Mouse (Mus musculus) heart, embryonic 14.5 days (tissue): ENCODE results near the gene Ttc38. TPM values are rescaled to one million over a fixed set of nuclear protein-coding genes. Genes with fewer than 3 reads are reported as not detected.
A peak's percentile ranks its signal among the peaks of the same experiment; 100 is the strongest.

ENCODE experiments used
- ATAC-seq: fragments of 200-750 bp; cut with Nextera tagmentation; 2 replicates; pipeline ENCODE4 v1.8.0; 2017; ENCODE audit warnings: low read depth, moderate TSS enrichment; ENCODE audit not compliant: insufficient number of reproducible peaks, insufficient read depth, low FRiP score
- H3K27ac ChIP-seq, 2 experiments: fragments of 200-500 bp in 1 of 2; fragments of 300-500 bp in 1 of 2; sonication (generic) in 1 of 2; replicated peaks in 1 of 2; 2 replicates each; pipeline ENCODE4 v1.5.1; 2012 to 2014; ENCODE audit warnings: low read depth in 2 of 2, low read length in 2 of 2, control low read depth in 1 of 2, mild to moderate bottlenecking in 1 of 2, mixed read lengths in 1 of 2; ENCODE audit not compliant: control insufficient read depth in 1 of 2, insufficient read depth in 1 of 2
- H3K27me3 ChIP-seq: fragments of 300-500 bp; sonication (generic); 2 replicates; pipeline ENCODE4 v1.6.1; 2014; ENCODE audit warnings: mild to moderate bottlenecking, low read length, control low read depth; ENCODE audit not compliant: control insufficient read depth, insufficient read depth
- H3K36me3 ChIP-seq: fragments of 300-500 bp; sonication (generic); 2 replicates; pipeline ENCODE4 v1.6.1; 2014; ENCODE audit warnings: mild to moderate bottlenecking, control low read depth, low read length, mixed read lengths; ENCODE audit not compliant: control insufficient read depth, insufficient read depth
- H3K4me1 ChIP-seq, 2 experiments: fragments of 200-500 bp in 1 of 2; fragments of 300-500 bp in 1 of 2; sonication (generic) in 1 of 2; 2 replicates each; pipeline ENCODE4 v1.6.1; 2012 to 2014; ENCODE audit warnings: low read length in 2 of 2, control low read depth in 1 of 2, mixed read lengths in 1 of 2; ENCODE audit not compliant: control insufficient read depth in 2 of 2, insufficient read depth in 2 of 2
- H3K4me2 ChIP-seq: fragments of 300-500 bp; sonication (generic); 2 replicates; pipeline ENCODE4 v1.6.1; 2014; ENCODE audit warnings: mild to moderate bottlenecking, low read length
- H3K4me3 ChIP-seq, 2 experiments: fragments of 200-500 bp in 1 of 2; fragments of 300-500 bp in 1 of 2; sonication (generic) in 1 of 2; 2 replicates each; pipeline ENCODE4 v1.5.1; 2012 to 2014; ENCODE audit warnings: low read length in 2 of 2, mild to moderate bottlenecking in 2 of 2, control low read depth in 1 of 2, low read depth in 1 of 2, moderate library complexity in 1 of 2; ENCODE audit not compliant: control insufficient read depth in 1 of 2, insufficient read depth in 1 of 2
- H3K9ac ChIP-seq: fragments of 300-500 bp; sonication (generic); 2 replicates; pipeline ENCODE4 v1.6.1; 2014; ENCODE audit warnings: mild to moderate bottlenecking, low read length
- H3K9me3 ChIP-seq: fragments of 300-500 bp; sonication (generic); 2 replicates; pipeline ENCODE4 v1.6.1; 2016; ENCODE audit warnings: low read length, control low read depth; ENCODE audit not compliant: control insufficient read depth
- WGBS: fragments of 180-500 bp; shearing (Covaris S2); extraction: QIAGEN DNeasy Blood & Tissue Kit; methylation state at CpG from one replicate; pipeline ENCODE4 v1.1.7; 2014; 5-methylcytosine and 5-hydroxymethylcytosine counted together
- polyA plus RNA-seq: library from polyadenylated mRNA; unstranded; fragments of >200 nt; fragmentation: Nextera tagmentation; extraction: Ambion mirVana; gene quantifications from 2 replicates; pipeline ENCODE4 v1.2.1, GENCODE M21; 2014

Gene Ttc38
- polyA plus RNA-seq, 1 experiment from 2014 or later, result 4.2 TPM

DNA sequence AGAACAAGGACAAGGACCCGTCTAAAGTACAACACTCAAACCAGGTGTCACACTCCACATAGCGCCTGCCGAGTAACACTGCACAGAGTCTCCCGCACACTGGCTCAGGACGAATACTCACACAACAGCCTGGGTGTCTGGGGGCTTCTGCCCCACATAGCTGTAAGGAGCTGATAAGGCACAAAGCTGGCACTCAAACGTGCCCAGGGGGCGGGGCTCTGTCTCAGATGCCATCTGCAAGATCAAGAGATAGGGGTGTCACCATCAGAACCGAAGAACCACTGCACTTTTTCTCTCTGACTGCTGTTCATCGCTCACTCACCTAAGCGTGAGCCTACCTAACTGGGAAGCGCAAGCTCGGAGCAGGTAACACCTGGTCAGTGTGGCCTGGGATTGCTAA lies 23.0 kb upstream of the Ttc38 start:
- H3K9ac ChIP-seq, result no peak overlapping the region

GRCm38 (mm10) chr15:85810462-85810805 lies 21.7 kb upstream of the Ttc38 start:
- Histone ChIP-seq H3K4me1 (peaks cover 4 to 11% of the 10 kb centered on the region in 2 experiments), H3K9me3 (no peaks in the 10 kb centered on the region), H3K4me3 (peak overlapping the region; percentile 76 to 78), H3K4me2 (peak overlapping the region; percentile 82), H3K9ac (peak overlapping the region; percentile 92), H3K27me3 (no peaks in the 10 kb centered on the region), H3K36me3 (peaks cover 8% of the 10 kb centered on the region; the same call in 1 of the 2 replicates), H3K27ac (peak overlapping the region; percentile 94 to 98)
- WGBS, result 29% methylated on average over 5 of the region's 5 CpGs
- ATAC-seq, result no peak

More for the DNA sequence above, 23.0 kb upstream of the Ttc38 start:
- Histone ChIP-seq H3K36me3 (peaks cover 8% of the 10 kb centered on the region; the same call in 1 of the 2 replicates), H3K4me2 (no peak overlapping the region), H3K4me3 (no peak overlapping the region), H3K27me3 (no peaks in the 10 kb centered on the region), H3K9me3 (no peaks in the 10 kb centered on the region), H3K4me1 (peaks cover 4 to 11% of the 10 kb centered on the region in 2 experiments), H3K27ac (no peak overlapping the region)
- no peak for ATAC-seq
- 87% methylated on average over 12 of the region's 12 CpGs for WGBS

- peak overlapping the region; percentile 94 to 98 for H3K27ac ChIP-seq
- ATAC-seq, result peak; percentile 84
- peaks cover 4 to 11% of the 10 kb centered on the region in 2 experiments for H3K4me1 ChIP-seq
- H3K9ac ChIP-seq, result peak overlapping the region; percentile 92
- no peaks in the 10 kb centered on the region for H3K9me3 ChIP-seq
- H3K4me2 ChIP-seq, result peak overlapping the region; percentile 82
- H3K4me3 ChIP-seq, result peak overlapping the region; percentile 76 to 78
- no peaks in the 10 kb centered on the region for H3K27me3 ChIP-seq
- WGBS, result 2% methylated on average over 35 of the region's 36 CpGs
- peaks cover 8% of the 10 kb centered on the region; the same call in 1 of the 2 replicates for H3K36me3 ChIP-seq
Observed at GRCm38 (mm10) chr15:85810806-85811521, 21.1 kb upstream of the Ttc38 start.

DNA sequence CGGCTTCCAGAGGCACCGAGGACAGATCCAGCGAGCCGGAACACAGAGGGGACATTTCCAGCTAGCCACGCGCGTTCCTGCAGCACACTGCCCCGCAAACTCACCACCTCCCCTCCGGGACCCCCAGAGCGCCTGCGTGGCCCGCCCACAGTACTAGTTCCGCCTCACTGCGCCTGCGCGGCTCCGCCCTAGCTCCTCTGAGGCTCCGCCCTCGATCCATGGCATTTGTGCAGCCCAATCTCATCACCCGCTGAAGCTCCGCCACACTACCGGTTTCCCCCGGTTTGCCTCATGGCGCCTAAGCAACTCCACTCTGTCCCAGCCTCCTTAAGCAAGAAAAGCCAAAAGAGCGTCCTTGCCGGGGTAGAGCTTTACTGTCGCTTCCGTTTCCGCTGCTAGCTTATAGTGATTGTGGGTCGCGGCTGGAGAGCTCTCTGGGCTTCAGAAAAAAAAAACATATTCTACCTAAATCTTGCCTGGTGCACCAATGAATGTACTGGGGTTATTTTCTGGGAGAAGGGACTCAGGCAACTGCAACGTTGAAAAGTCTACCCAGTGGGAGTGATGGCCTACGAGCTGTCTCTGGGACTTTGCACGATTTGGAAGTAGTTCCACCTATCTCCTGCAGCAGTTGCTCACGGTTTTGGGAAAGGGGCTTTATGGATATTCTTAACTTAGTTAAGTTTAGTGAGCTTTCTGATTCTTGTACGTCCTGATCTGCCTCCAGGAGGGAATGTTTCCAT lies 20.4 kb upstream of the Ttc38 start, which contains the start of gene Cdpf1:
Cdpf1 (minus strand) TSS at position 163 of the 743 bp plus-strand sequence.
- H3K36me3 ChIP-seq, result peaks cover 8% of the 10 kb centered on the region; the same call in 1 of the 2 replicates
- WGBS, result 3% methylated on average over 33 of the region's 36 CpGs
- peak within 1 kb of the TSS; percentile 82 for H3K4me2 ChIP-seq
- peak; percentile 92 for ATAC-seq
- peaks cover 4 to 11% of the 10 kb centered on the region in 2 experiments for H3K4me1 ChIP-seq
- peaks cover 3% of the 10 kb centered on the region; the same call in 1 of the 2 replicates for H3K27me3 ChIP-seq
- H3K9me3 ChIP-seq, result no peaks in the 10 kb centered on the region
- H3K27ac ChIP-seq, result peak within 1 kb of the TSS; percentile 94 to 98
- H3K9ac ChIP-seq, result peak within 1 kb of the TSS; percentile 92
- H3K4me3 ChIP-seq, result peak within 1 kb of the TSS; percentile 76 to 78

GRCm38 (mm10) chr15:85813428-85813827 lies 18.7 kb upstream of the Ttc38 start:
- whole genome bisulfite sequencing, result 47% methylated on average over 10 of the region's 10 CpGs
- ATAC-seq, result no peak
- no peak overlapping the region for H3K9ac ChIP-seq

GRCm38 (mm10) chr15:85821203-85822010 lies 10.7 kb upstream of the Ttc38 start, which contains the start of gene Pkdrej:
Pkdrej (minus strand) TSS chr15:85821734.
- Histone ChIP-seq H3K36me3 (no peaks in the 10 kb centered on the region), H3K4me2 (peak within 1 kb of the TSS; percentile 94), H3K9me3 (no peaks in the 10 kb centered on the region; the same call in 1 of the 2 replicates), H3K4me1 (peaks cover 2% of the 10 kb centered on the region in 2 experiments; a peak in 2 of 4 replicates), H3K27ac (no peak within 1 kb of the TSS), H3K9ac (peak within 1 kb of the TSS; percentile 81), H3K4me3 (peak within 1 kb of the TSS; percentile 50 to 52), H3K27me3 (peaks cover 29% of the 10 kb centered on the region)
- WGBS, result 2% methylated on average over 65 of the region's 65 CpGs
- no peak; the same call in 1 of the 2 replicates for ATAC-seq

More at GRCm38 (mm10) chr15:85813428-85813827, 18.7 kb upstream of the Ttc38 start:
- Histone ChIP-seq H3K27ac (no peak overlapping the region), H3K27me3 (peaks cover 4% of the 10 kb centered on the region; the same call in 1 of the 2 replicates), H3K4me1 (peaks cover 4 to 11% of the 10 kb centered on the region in 2 experiments), H3K36me3 (0 out of 2 replicates have a peak, but pooled peaks cover 4% of the 10 kb centered on the region), H3K4me2 (no peak overlapping the region), H3K9me3 (no peaks in the 10 kb centered on the region; the same call in 1 of the 2 replicates), H3K4me3 (no peak overlapping the region)

DNA sequence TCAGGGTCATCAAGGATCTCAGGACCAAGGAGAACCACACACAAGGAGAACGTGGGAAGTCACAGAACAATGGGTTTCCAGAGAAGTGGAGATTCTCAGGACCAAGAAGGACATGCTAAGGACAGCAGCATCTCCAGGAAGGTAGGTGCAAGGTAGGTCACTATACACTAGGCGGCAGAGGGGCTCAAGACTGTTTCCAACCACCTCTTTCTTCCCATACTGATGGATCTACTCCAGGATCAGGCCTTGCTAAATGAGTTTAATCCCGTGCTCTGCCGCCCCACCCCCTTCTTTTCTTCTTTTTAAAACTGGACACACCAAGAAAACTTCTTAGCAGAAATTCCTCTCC lies 10.1 kb upstream of the Ttc38 start:
- Histone ChIP-seq H3K9ac (peak overlapping the region; percentile 81), H3K4me1 (peaks cover 2% of the 10 kb centered on the region in 2 experiments; a peak in 2 of 4 replicates), H3K4me2 (peak overlapping the region; percentile 94), H3K27me3 (peaks cover 24% of the 10 kb centered on the region), H3K36me3 (no peaks in the 10 kb centered on the region), H3K27ac (no peak overlapping the region), H3K4me3 (peak overlapping the region; percentile 50 to 52), H3K9me3 (no peaks in the 10 kb centered on the region; the same call in 1 of the 2 replicates)
- no peak for ATAC-seq
- 20% methylated on average over 4 of the region's 4 CpGs for WGBS
